Mouse (Mus musculus) bone marrow macrophage, adult 2 months (primary cell): ENCODE measurements around the gene Ptpn11.

ENCODE experiments used
- CTCF ChIP-seq: IDR thresholded peaks from 2 replicates; pipeline ENCODE4 v1.5.1; 2012; ENCODE audit warnings: low read depth, mild to moderate bottlenecking, low read length, moderate library complexity
- POLR2A ChIP-seq: IDR thresholded peaks from 2 replicates; pipeline ENCODE4 v1.6.1; 2012; ENCODE audit warnings: mild to moderate bottlenecking, low read depth, low read length, borderline replicate concordance

- TF ChIP-seq CTCF = no peak
- TF ChIP-seq POLR2A = no peak
Observed at GRCm38 (mm10) chr5:121189182-121189581, 2.0 kb downstream of the Ptpn11 start.
